Mouse (Mus musculus) cortical plate, adult 2 months (tissue): Measurements from ENCODE around the gene Igf2bp1. TPM values are rescaled to one million over a fixed set of nuclear protein-coding genes. Genes with fewer than 3 reads are reported as not detected.

Source experiments
- H3K27ac ChIP-seq: fragments of 200-500 bp; 2 replicates; pipeline ENCODE4 v1.5.1; 2012; ENCODE audit warnings: low read length, control low read depth, inconsistent platforms; ENCODE audit not compliant: insufficient read depth
- H3K4me1 ChIP-seq: fragments of 200-500 bp; 2 replicates; pipeline ENCODE4 v1.6.1; 2011; ENCODE audit warnings: low read length; ENCODE audit not compliant: control insufficient read depth, insufficient read depth
- H3K4me3 ChIP-seq: fragments of 200-500 bp; 2 replicates; pipeline ENCODE4 v1.5.1; 2011; ENCODE audit warnings: mild to moderate bottlenecking, low read length, control low read depth; ENCODE audit not compliant: insufficient read depth
- CTCF ChIP-seq: fragments of 200-500 bp; IDR thresholded peaks from 2 replicates; pipeline ENCODE4 v1.5.1; 2011; ENCODE audit warnings: mild to moderate bottlenecking, control low read depth, low read length; ENCODE audit not compliant: insufficient read depth; ENCODE audit errors: extremely low read depth
- POLR2A ChIP-seq: fragments of 200-500 bp; IDR thresholded peaks from 2 replicates; pipeline ENCODE4 v1.6.1; 2011; ENCODE audit warnings: mild to moderate bottlenecking, low read length, control low read depth; ENCODE audit not compliant: insufficient read depth; ENCODE audit errors: extremely low read depth
- polyA plus RNA-seq: library from polyadenylated mRNA; depleted of rRNA; stranded (reverse); fragments of >200 nt; gene quantifications from 2 replicates; pipeline ENCODE4 v1.2.3, GENCODE M21; 2012

Igf2bp1 gene
- polyA plus RNA-seq, 1 experiment = 0.15 TPM

DNA sequence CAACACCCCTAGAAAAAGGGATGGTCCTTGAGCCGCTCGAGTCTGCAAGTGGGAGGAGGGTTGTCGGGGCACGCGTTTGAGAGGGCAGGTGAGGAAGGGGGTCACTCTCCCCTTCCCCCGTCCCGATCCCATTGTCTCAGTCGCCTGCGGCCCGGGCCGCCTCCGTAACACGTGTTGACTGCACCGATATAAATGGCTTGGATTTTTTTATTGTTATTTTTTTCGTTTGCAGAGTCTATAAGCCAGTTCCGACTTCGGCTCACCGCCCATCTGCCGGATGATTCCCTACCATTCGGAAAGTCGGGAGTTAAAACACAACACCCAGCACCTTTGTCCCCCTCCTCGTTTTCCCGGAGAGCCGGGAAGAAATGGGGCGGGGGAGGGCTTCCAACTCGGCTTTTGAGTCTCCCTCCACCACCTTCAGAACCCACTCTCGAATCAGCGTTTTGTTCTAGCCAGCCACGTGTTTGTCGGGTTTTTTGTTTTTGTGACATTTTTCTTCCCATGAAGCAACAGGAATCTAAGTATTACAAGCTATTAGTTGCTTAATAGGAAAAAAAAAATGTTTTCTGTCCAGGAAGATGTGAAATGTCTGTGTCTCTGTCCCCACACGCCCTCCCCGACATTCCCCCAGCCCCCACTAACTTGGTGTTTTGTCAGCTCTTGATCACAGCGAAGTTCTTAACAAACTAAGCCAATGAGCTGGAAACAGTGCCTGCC, 1.9 kb upstream of the Igf2bp1 start:
- Histone ChIP-seq H3K27ac (no peak overlapping the region), H3K4me3 (no peak overlapping the region), H3K4me1 (no peaks in the 10 kb centered on the region)
- TF ChIP-seq POLR2A (no peak), CTCF (no peak)

DNA sequence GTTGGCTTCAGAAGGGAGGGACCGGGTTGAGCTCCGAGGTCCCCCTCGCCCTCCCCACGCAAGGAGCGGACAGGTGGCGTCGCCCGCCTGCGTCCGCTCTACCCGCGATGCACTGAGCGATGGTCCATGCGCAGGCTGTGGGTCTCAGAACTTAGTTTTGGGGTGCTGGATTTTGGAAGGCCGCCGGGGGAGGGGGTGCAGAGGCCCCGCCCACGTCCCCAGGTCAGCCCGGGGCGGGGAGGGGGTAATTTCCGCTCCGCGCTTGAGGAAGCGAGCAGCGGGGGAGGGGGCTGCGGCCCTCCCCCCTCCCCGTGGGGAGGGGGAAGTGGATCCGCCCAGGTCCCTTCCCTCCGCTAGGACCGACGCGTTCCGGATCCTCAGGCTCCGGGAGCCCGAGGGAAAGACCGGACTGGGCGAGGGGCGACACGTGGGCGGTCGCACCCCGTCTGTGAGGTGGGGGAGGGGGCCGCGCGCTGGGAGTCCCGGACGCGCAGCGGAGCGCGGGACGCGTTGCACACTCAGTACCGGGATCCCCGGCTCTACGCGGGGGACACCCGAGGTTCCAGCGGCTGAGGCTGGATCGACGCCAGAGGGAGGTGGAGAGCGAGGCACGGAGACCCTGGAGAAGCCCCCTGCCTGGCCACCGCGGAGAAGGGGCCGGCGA, 1.2 kb upstream of the Igf2bp1 start:
- no peaks in the 10 kb centered on the region for H3K4me1 ChIP-seq
- no peak overlapping the region for H3K27ac ChIP-seq
- no peak overlapping the region for H3K4me3 ChIP-seq
- TF ChIP-seq POLR2A (no peak), CTCF (no peak)

DNA sequence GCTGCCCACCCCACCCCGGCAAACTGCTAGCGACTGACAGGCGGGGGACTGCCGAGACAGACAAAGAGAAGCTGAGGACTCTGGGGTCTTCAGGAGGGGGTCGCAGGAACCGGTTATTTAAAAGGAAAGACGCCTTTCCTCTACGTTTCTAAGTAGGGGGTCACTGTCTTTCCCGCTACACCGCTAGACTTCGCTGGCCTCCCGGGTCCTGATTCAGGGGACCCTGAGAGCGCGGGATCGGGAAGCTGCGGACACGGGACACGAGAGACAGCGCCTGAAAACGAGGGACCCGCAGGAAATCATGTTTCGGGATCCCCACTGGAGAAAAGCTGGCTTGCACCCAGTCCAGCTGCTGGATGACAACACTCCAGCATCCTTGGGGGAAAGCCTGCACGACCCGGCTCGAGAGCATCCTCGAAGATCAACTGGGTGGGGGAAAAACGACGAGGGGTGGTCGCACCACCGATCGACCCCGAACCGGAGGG, 669 bp upstream of the Igf2bp1 start:
- H3K4me1 ChIP-seq = no peaks in the 10 kb centered on the region
- no peak overlapping the region for H3K4me3 ChIP-seq
- H3K27ac ChIP-seq = no peak overlapping the region
- TF ChIP-seq CTCF (no peak), POLR2A (no peak)

DNA sequence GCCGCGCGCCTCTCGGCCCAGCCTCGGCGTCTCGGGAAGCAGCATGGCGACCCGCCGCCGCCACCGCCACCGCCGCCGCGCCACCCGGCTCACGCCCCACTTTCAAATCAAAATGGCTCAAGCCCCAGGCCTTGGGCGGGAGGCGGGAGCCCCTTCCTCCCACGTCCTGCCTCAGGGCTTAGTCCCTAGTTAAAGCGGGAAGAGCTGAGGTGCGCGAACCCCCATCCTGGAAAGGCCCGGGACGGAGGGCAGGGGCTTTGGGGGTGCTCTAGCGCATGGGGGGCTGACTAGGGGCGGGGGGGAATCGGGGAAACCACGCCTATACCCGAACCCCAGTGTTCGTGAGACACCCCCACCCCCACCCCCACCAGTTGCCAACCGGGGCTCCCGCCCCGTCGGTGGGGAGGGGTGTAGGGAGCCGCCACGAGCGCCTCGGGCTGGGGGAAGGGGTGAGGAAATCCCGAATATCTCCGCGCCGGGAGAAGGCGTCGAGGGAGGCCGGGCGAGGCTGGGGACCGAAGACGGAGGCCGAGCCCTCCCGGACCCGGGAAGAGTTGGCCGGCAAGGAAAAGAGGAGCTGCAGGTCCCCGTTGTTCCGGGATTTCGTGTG, 842 bp downstream of the Igf2bp1 start:
- H3K4me1 ChIP-seq = no peaks in the 10 kb centered on the region
- TF ChIP-seq POLR2A (no peak), CTCF (no peak)
- H3K4me3 ChIP-seq = no peak overlapping the region
- no peak overlapping the region for H3K27ac ChIP-seq

DNA sequence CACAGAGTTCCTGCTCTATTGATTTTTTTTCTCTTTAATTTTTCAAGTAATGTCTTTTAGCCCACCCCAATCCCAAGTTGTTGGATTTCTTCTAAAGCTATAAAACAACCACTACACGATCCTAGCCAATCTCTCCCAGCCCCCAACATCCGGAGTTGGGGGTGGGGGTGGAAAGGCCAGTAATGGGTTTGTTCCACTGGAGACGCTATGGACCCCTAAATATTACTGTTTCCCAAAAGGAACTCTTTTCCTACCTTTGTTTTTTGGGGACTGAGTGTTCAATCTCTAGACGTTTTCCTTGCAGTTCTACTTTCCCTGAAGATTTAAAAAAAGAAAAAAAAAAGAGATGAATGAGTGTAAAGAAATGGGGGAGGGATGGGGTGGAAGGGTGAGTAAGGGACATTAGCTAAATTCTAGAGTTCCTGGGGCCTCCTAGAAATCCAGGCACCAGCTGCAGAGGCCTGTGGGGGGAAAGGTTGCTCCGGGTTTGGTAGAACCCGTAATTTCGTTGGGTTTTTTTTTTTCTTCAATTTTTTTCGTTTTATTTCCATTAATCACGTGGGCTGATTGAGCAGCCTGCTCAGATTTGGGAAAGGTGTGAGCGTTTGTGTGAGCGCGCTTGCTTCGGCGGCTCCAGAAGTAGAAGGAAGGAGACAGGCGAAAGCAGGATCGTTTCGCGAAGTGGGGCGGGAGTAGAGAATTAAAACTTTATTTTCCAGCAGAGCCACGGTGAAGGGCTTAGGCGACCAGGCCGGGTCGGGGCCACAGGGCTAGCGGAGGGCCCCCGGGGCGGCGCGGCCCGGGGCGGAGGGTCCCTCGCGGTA, 1.6 kb downstream of the Igf2bp1 start:
- no peaks in the 10 kb centered on the region for H3K4me1 ChIP-seq
- no peak for TF ChIP-seq CTCF
- H3K4me3 ChIP-seq = no peak overlapping the region
- H3K27ac ChIP-seq = no peak overlapping the region

DNA sequence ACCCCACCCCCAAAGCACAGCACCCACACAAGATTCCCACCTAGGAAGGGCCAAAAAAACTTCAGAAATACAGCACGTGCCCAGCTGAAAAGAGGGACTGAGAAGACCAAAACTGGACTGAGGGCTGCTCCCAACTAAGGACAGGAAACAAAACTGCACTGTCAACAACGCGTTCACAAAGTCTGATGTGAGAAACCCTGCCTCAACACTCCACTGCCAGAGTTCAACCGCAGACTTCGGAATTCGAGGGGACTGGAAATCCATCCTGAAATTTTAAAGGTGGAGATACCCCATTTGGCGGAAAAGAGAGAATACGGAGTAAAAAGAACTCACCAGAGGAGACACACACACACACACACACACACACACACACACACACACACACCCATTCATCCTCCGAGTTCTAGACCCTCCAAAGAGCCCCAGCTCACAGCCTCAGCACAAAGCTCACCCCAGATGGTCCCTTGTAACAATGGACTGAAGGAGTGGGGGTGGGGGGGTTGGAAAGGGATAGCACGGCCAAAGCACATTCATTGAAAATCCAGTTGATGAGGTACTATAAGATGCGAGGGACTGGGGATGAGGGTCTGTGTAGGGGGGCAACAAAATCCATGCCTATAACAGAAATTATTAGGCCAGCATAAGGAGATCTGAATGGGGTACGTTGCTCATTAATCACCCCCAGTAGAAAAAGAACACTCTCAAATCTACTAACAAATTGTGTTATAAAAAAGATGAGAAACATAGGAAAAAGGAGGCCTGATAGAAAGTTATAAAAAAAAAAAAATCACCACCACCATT, 2.4 kb downstream of the Igf2bp1 start:
- Histone ChIP-seq H3K27ac (no peak overlapping the region), H3K4me1 (no peaks in the 10 kb centered on the region), H3K4me3 (no peak overlapping the region)
- TF ChIP-seq POLR2A (no peak), CTCF (no peak)

DNA sequence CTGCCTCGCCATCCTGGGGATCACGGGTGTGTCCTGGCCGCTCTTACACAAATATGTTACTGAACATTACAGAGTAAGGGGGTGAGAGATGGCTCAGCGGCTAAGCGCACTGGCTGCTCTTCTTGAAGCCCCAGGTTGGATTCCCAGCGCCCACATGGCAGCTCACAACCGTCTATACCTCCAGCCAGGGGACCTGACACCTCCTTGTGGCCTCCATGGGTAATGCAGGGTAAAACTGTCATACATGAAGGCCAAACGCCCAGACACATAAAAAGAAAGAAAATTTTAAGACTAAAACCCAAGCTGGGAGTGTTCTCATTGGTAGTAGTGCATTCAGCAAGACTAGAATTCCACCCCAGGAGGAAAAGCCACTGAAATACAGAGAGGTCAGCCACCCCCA, 11.6 kb downstream of the Igf2bp1 start:
- Histone ChIP-seq H3K4me1 (no peaks in the 10 kb centered on the region), H3K27ac (no peak overlapping the region), H3K4me3 (no peak overlapping the region)
- TF ChIP-seq POLR2A (no peak), CTCF (no peak)

DNA sequence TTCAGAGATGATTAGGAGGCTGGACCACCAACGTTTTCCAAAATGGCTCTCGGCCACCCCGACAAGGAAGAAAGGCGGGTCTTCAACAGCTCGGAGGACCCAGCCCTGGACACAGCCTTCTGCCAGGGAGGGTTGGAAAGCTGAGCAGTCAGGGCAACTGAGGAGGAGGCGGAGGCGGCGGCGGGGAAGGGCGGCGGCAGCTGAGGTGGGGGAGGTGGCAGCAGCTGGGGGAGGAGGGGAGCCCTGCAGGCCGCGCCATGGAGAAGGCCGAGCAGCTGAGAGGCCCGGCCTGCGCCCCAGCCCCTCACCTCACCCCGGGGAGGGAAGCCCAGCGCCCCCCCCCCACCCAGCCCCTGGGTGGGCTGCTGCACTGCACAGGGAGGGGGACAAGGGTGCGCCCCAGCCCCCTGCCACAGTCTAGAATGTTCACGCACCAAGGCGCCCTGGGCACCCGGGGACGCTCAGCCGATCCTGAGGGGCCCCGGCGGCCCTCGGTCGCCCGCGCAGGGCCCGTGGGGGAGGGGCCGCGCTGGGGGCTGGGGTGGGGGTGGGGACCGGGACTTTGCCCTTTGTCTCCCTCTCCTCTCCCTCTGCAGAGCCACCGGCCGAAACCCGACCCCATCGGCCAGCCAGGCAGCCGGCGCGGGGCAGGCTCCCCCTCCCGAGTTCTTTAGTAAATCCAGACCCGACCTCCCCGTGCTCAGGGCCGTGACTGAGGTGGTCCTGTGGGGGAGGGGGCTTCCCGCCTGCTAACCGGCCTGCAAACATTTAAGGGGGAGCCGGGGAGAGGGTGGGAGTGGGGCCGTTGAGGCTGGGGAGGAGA, 14.6 kb downstream of the Igf2bp1 start:
- Histone ChIP-seq H3K4me3 (0 out of 2 replicates have a peak overlapping the region, but pooled peaks have one; percentile 24), H3K27ac (no peak overlapping the region), H3K4me1 (no peaks in the 10 kb centered on the region)
- no peak for TF ChIP-seq CTCF
- no peak for TF ChIP-seq POLR2A

DNA sequence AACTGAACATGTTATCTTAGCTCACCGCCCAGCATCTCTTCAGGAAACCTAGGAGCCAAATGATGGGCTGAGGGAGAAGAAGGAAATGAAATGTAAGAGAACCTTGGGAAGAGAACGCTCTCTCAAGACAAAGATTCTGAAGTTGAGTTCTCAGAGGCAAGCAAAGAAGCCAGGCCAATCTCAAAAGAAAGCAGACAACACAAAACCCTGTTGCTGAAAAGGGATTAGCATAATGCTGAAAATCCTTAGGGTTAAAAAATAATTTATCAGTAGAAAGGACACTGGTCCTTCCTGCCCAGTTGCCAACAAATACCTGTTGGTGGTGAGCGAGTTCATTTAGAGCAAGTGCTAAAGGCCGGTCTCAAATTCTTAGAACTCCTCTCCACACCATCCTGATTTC, 15.3 kb downstream of the Igf2bp1 start:
- Histone ChIP-seq H3K4me1 (no peaks in the 10 kb centered on the region), H3K4me3 (no peak overlapping the region), H3K27ac (no peak overlapping the region)
- TF ChIP-seq CTCF (no peak), POLR2A (no peak)
